Mouse (Mus musculus) stomach, postnatal 0 days (tissue): ENCODE data around the gene Psmb5.
A peak's percentile ranks its signal among the peaks of the same experiment; 100 is the strongest.

Source experiments
- CTCF ChIP-seq: IDR thresholded peaks from 2 replicates; pipeline ENCODE4 v1.5.1; 2016; ENCODE audit warnings: antibody characterized with exemption, low read depth, mild to moderate bottlenecking, moderate library complexity
- EP300 ChIP-seq: optimal IDR thresholded peaks from 2 replicates; pipeline ENCODE3; 2016; ENCODE audit warnings: antibody characterized with exemption

DNA sequence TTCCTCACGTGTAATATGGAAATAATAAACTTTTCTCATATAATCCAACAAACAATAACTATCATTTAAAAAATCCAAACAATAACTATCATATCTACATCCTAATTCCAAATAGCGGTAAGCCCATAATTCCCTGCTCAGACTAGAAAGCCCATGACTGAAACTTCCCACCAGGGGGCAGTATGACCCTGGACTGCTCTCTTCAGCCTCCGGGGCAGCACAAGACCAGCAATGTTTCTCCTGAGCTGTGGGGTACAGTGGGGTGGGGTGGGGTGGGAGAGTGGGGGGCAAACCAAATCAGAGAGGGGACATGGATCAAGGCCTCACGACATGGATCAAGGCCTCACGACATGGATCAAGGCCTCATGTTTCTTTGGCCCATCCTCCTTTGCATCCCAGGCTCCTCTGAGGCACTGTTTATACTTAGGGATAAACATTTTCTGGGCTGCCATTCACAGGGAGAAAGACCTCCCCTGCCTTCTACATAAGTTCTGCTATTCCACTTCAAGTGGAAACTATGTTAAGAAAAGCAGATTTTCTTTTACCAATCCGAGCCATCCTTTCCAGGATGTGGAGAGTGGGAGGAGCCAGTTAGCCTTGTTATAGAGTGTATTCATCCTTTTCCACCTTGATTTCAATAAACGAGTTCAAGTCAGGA is 34.0 kb downstream of the Psmb5 start:
- TF ChIP-seq CTCF = peak; percentile 85
- TF ChIP-seq EP300 = no peak
